Mouse (Mus musculus) C2C12 (cell line): Measurements from ENCODE around the gene Ctbp1.

Experiments used
- CTCF ChIP-seq: IDR thresholded peaks from one replicate; pipeline ENCODE4 v1.5.1; 2011; ENCODE audit not compliant: control insufficient read depth, insufficient read depth, insufficient read length
- MAX ChIP-seq: IDR thresholded peaks from one replicate; pipeline ENCODE4 v1.6.1; 2011; ENCODE audit warnings: mild to moderate bottlenecking, control low read depth

DNA sequence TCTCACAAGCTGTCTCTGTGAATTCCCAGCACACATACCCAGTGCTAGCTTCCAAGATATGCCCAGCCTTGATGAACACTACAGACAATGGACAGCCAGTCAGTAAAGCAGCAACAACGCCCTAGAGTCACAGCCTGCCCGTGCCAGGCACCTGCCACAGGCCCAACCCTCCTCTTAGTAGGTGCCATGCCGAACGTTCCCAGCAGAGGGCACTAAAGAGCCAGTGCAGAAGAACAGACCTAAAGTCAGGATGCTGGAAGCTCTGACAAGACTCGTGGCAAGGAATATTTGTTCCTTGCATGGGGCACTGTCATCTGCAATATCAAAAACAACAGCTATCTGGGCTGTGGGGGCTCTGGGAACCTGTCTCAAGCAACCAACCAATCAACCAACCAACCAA, 4.2 kb downstream of the Ctbp1 start:
- TF ChIP-seq MAX (no peak), CTCF (peak; percentile 79)
